Mouse (Mus musculus) C2C12 (cell line): ENCODE results near the gene Eef1akmt1. TPM values are rescaled to one million over a fixed set of nuclear protein-coding genes. Genes with fewer than 3 reads are reported as not detected.

Experiments
- H3K27me3 ChIP-seq: one replicate; pipeline ENCODE4 v1.6.1; 2011; ENCODE audit not compliant: control insufficient read depth, insufficient read depth, insufficient read length
- H3K36me3 ChIP-seq: one replicate; pipeline ENCODE4 v1.6.1; 2011; ENCODE audit not compliant: control insufficient read depth, insufficient read depth
- H3K4me3 ChIP-seq: one replicate; pipeline ENCODE4 v1.5.1; 2011; ENCODE audit warnings: mild to moderate bottlenecking, control low read depth; ENCODE audit not compliant: poor library complexity, insufficient read depth, severe bottlenecking
- H3K79me2 ChIP-seq: one replicate; pipeline ENCODE4 v1.6.1; 2011; ENCODE audit not compliant: control insufficient read depth, insufficient read depth
- H3K79me3 ChIP-seq: one replicate; pipeline ENCODE4 v1.6.1; 2011; ENCODE audit warnings: low read depth, control low read depth
- H3ac ChIP-seq: one replicate; pipeline ENCODE3; 2011; ENCODE audit warnings: low read depth; ENCODE audit not compliant: control insufficient read depth, insufficient read length
- CEBPB ChIP-seq: IDR thresholded peaks from one replicate; pipeline ENCODE4 v1.6.1; 2011; ENCODE audit warnings: low read depth, mild to moderate bottlenecking, control low read depth, moderate library complexity
- CTCF ChIP-seq: IDR thresholded peaks from one replicate; pipeline ENCODE4 v1.5.1; 2011; ENCODE audit not compliant: control insufficient read depth, insufficient read depth, insufficient read length
- FOSL1 ChIP-seq: IDR thresholded peaks from one replicate; pipeline ENCODE4 v1.8.0; 2011; ENCODE audit warnings: mild to moderate bottlenecking, low read length; ENCODE audit not compliant: poor library complexity, insufficient read depth, severe bottlenecking
- MAX ChIP-seq: IDR thresholded peaks from one replicate; pipeline ENCODE4 v1.6.1; 2011; ENCODE audit warnings: mild to moderate bottlenecking, control low read depth
- MYOD1 ChIP-seq: IDR thresholded peaks from one replicate; pipeline ENCODE4 v1.6.1; 2011; ENCODE audit warnings: low read depth; ENCODE audit not compliant: control insufficient read depth, insufficient read length
- MYOG ChIP-seq: IDR thresholded peaks from one replicate; pipeline ENCODE4 v1.6.1; 2011; ENCODE audit not compliant: control insufficient read depth, insufficient read length; ENCODE audit errors: extremely low read depth
- USF1 ChIP-seq: IDR thresholded peaks from one replicate; pipeline ENCODE4 v1.6.1; 2011; ENCODE audit warnings: low read depth, mild to moderate bottlenecking, control low read depth, moderate library complexity
- polyA plus RNA-seq: library from polyadenylated mRNA; unstranded; fragments of >200 nt; fragmentation: generic; extraction: Trizol; gene quantifications from one replicate; pipeline ENCODE4 v1.2.1, GENCODE M21; 2012; ENCODE audit warnings: missing spikeins

Eef1akmt1 gene
- polyA plus RNA-seq, 1 experiment: 74.0 TPM

GRCm38 (mm10) chr14:57524671-57525387 lies 46.6 kb downstream of the Eef1akmt1 start, which contains the start of gene Il17d:
Il17d (plus strand) TSS chr14:57524777.
- H3K4me3 ChIP-seq: peak within 1 kb of the TSS; percentile 23

GRCm38 (mm10) chr14:57523762-57524161 lies 47.6 kb downstream of the Eef1akmt1 start:
- no peaks in the 10 kb centered on the region for H3K36me3 ChIP-seq
- no peak for TF ChIP-seq CEBPB
- no peak for TF ChIP-seq MAX
- no peak for TF ChIP-seq MYOG
- no peak for TF ChIP-seq MYOD1
- no peak for TF ChIP-seq FOSL1
- no peak for TF ChIP-seq USF1
- no peak for TF ChIP-seq CTCF
- H3ac ChIP-seq: no peak overlapping the region
- H3K79me3 ChIP-seq: no peaks in the 10 kb centered on the region
- H3K79me2 ChIP-seq: no peaks in the 10 kb centered on the region
- peaks cover 14% of the 10 kb centered on the region for H3K27me3 ChIP-seq
- no peak overlapping the region for H3K4me3 ChIP-seq

More at GRCm38 (mm10) chr14:57524671-57525387, 46.6 kb downstream of the Eef1akmt1 start, which contains the start of gene Il17d:
- Histone ChIP-seq H3K36me3 (no peaks in the 10 kb centered on the region), H3K79me2 (no peaks in the 10 kb centered on the region), H3K27me3 (peaks cover 14% of the 10 kb centered on the region), H3K79me3 (no peaks in the 10 kb centered on the region), H3ac (peak within 1 kb of the TSS; percentile 61)
- TF ChIP-seq MYOG: no peak
- TF ChIP-seq USF1: no peak
- TF ChIP-seq CTCF: no peak
- TF ChIP-seq MYOD1: no peak
- no peak for TF ChIP-seq MAX
- no peak for TF ChIP-seq CEBPB
- no peak for TF ChIP-seq FOSL1

GRCm38 (mm10) chr14:57517001-57517400 lies 54.4 kb downstream of the Eef1akmt1 start:
- no peaks in the 10 kb centered on the region for H3K79me2 ChIP-seq
- no peak overlapping the region for H3K4me3 ChIP-seq
- no peak for TF ChIP-seq MAX
- TF ChIP-seq FOSL1: no peak
- no peak for TF ChIP-seq MYOD1
- TF ChIP-seq CEBPB: no peak
- TF ChIP-seq USF1: no peak
- TF ChIP-seq MYOG: no peak
- TF ChIP-seq CTCF: no peak
- H3K27me3 ChIP-seq: no peaks in the 10 kb centered on the region
- no peaks in the 10 kb centered on the region for H3K36me3 ChIP-seq
- H3K79me3 ChIP-seq: no peaks in the 10 kb centered on the region
- no peak overlapping the region for H3ac ChIP-seq

GRCm38 (mm10) chr14:57515156-57515762 lies 56.2 kb downstream of the Eef1akmt1 start:
- Histone ChIP-seq H3K79me3 (no peaks in the 10 kb centered on the region), H3K27me3 (no peaks in the 10 kb centered on the region), H3ac (no peak overlapping the region), H3K36me3 (no peaks in the 10 kb centered on the region), H3K79me2 (no peaks in the 10 kb centered on the region), H3K4me3 (no peak overlapping the region)
- TF ChIP-seq MAX (no peak), MYOD1 (no peak), MYOG (no peak), CEBPB (no peak), FOSL1 (no peak), CTCF (no peak), USF1 (no peak)

GRCm38 (mm10) chr14:57509554-57509953 lies 61.9 kb downstream of the Eef1akmt1 start:
- Histone ChIP-seq H3K36me3 (no peaks in the 10 kb centered on the region), H3K4me3 (no peak overlapping the region), H3K27me3 (no peaks in the 10 kb centered on the region), H3K79me3 (no peaks in the 10 kb centered on the region), H3ac (no peak overlapping the region), H3K79me2 (no peaks in the 10 kb centered on the region)
- TF ChIP-seq MYOD1 (no peak), FOSL1 (no peak), USF1 (no peak), CTCF (no peak), CEBPB (no peak), MAX (no peak), MYOG (no peak)
